Mouse (Mus musculus): ENCODE measurements around the gene Trmt2a. TPM values are rescaled to one million over a fixed set of nuclear protein-coding genes. Genes with fewer than 3 reads are reported as not detected.

The Trmt2a gene
- total RNA-seq (2014; fragmentation: Nextera tagmentation) = 72.5 and 76.6 TPM in 2 replicates
- total RNA-seq (2017) = 107 and 122 TPM in 2 replicates
- 86.8 and 91.4 TPM in 2 replicates for polyA plus RNA-seq (2012)

DNA sequence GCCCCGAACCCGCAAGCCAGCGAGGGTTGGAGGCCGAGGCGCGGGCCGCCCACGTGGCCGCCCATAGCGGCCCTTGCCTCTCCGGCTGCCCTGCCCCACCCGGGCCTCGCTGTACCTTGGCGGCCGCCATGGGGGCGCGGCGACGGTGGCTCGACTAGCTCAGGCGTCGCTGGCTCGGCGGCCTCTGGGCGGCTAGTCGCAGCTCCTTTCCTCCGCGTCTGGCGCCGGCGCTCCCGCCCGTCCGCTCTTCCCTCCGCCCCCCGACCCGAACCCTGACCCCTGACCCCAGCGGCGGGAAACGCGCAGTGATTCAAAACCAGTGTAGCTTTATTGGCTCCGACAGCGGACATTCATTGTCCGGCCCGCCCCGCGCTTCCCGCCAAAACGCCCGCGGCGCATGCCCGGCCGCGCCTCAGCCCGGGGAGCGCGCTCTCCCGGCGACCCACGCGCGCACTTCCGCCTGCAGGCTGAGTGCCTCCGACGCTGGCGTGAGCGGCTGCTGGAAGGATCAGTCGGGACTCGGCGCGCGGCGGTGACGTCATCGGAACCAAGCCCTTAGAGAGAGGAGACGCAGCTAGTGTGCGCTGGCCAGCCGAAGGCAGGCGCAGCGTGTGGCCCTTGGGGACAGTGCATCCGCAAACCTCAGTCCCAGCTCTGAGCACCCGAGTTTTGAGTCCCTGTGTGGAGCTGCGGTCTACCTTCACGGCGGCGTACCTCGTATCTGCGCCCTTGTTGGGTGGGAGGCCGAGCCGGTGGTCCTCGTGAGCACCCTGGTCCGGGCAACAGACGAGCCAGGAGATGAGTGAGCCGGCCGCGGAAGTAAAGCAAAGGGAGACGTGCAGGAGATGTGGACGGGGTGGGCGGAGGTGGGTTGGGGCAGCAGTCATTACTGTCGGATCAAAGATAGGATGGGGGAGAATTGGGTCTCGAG, at the start of gene Trmt2a, which contains the start of gene Ranbp1:
TSS of gene Trmt2a (plus strand) at position 247 of the 931 bp plus-strand sequence.
TSS of gene Ranbp1 (minus strand) at position 300 of the 931 bp plus-strand sequence.
- H3K36me3 ChIP-seq (replicated peaks) = peaks cover 81% of the 10 kb centered on the region
- peaks cover 70% of the 10 kb centered on the region for H3K4me1 ChIP-seq (ENCODE audit: insufficient read depth, low read depth, low read length)
- no peaks in the 10 kb centered on the region for H3K9me3 ChIP-seq (replicated peaks)
- DNase-seq (ENCODE audit: low spot score) (peak; percentile 93), ATAC-seq (ENCODE audit: extremely low read depth, insufficient number of reproducible peaks, low FRiP score, poor library complexity, severe bottlenecking) (peak; percentile 78)
- H3K27me3 ChIP-seq (ENCODE audit: insufficient read depth, low read length) = no peaks in the 10 kb centered on the region
- peak within 1 kb of the TSS; percentile 95 for H3K4me3 ChIP-seq (ENCODE audit: low read depth, low read length)
- TF ChIP-seq GATA2 (IDR thresholded peaks at IDR 0.05; ENCODE audit: borderline replicate concordance, low read depth, low read length) (no peak), TAL1 (conservative IDR thresholded peaks at IDR 0.05; ENCODE audit: low read depth, low read length) (no peak), POLR2AphosphoS5 (IDR thresholded peaks at IDR 0.05; ENCODE audit: insufficient replicate concordance, low read depth, low read length) (no peak), GATA1 (IDR thresholded peaks at IDR 0.05; ENCODE audit: borderline replicate concordance, low read length) (no peak), CTCF (IDR thresholded peaks at IDR 0.05; ENCODE audit: low read depth, low read length) (no peak)

DNA sequence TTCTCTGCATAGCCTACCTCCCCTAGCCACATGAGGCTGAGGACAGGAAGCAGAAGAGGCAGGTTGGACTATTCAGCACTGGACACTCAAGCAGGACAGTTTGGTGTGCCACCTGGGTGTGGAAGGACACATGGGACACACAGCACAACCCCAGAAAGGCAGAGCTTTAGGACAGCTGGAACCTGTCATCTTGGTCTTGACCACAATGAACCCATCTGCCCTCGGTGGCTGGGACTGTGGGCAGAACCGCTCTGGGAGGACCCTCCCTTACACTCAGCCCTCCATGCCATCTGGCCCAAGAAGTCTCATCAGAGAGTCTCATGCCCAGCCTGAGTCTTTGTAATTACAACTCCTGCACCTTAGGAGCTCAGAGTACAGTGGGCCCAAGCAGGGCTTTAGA, 48.4 kb upstream of the Trmt2a start:
- ATAC-seq (ENCODE audit: extremely low read depth, insufficient number of reproducible peaks, low FRiP score, poor library complexity, severe bottlenecking) = no peak
- no peaks in the 10 kb centered on the region for H3K9me3 ChIP-seq (replicated peaks)
- H3K36me3 ChIP-seq (replicated peaks) = no peaks in the 10 kb centered on the region
- DNase-seq (ENCODE audit: low spot score) = no peak
- H3K27me3 ChIP-seq (ENCODE audit: insufficient read depth, low read length) = peaks cover 44% of the 10 kb centered on the region
- no peaks in the 10 kb centered on the region for H3K4me1 ChIP-seq (ENCODE audit: insufficient read depth, low read depth, low read length)
- TF ChIP-seq POLR2AphosphoS5 (IDR thresholded peaks at IDR 0.05; ENCODE audit: insufficient replicate concordance, low read depth, low read length) (no peak), TAL1 (conservative IDR thresholded peaks at IDR 0.05; ENCODE audit: low read depth, low read length) (no peak), GATA2 (IDR thresholded peaks at IDR 0.05; ENCODE audit: borderline replicate concordance, low read depth, low read length) (no peak), GATA1 (IDR thresholded peaks at IDR 0.05; ENCODE audit: borderline replicate concordance, low read length) (no peak), CTCF (IDR thresholded peaks at IDR 0.05; ENCODE audit: low read depth, low read length) (no peak)
- H3K4me3 ChIP-seq (ENCODE audit: low read depth, low read length) = no peak overlapping the region

DNA sequence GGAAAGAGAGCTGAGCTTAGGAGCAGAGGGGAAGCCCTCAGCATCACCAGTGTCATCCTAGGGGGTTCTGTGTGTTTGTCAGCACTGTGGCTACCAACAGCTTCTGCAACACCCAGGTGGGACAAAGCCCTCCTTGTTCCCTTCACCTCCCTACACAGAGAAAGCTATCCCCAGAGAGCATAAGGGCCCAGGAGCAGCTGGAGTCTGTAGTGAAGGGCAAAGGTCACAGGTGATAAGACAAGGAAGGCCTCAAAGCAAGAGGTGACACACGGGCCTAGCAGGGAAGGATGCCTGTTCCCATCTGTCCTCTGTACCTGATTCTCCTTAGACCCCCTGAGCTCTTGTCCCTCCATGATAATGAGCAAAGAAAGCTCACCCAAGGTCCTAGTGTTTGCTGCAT, 46.9 kb upstream of the Trmt2a start:
- Histone ChIP-seq H3K4me1 (ENCODE audit: insufficient read depth, low read depth, low read length) (no peaks in the 10 kb centered on the region), H3K36me3 (replicated peaks) (no peaks in the 10 kb centered on the region), H3K4me3 (ENCODE audit: low read depth, low read length) (no peak overlapping the region), H3K9me3 (replicated peaks) (no peaks in the 10 kb centered on the region), H3K27me3 (ENCODE audit: insufficient read depth, low read length) (peaks cover 44% of the 10 kb centered on the region)
- DNase-seq (ENCODE audit: low spot score) (no peak), ATAC-seq (ENCODE audit: extremely low read depth, insufficient number of reproducible peaks, low FRiP score, poor library complexity, severe bottlenecking) (no peak)
- no peak for TF ChIP-seq TAL1 (conservative IDR thresholded peaks at IDR 0.05; ENCODE audit: low read depth, low read length)
- TF ChIP-seq POLR2AphosphoS5 (IDR thresholded peaks at IDR 0.05; ENCODE audit: insufficient replicate concordance, low read depth, low read length) = no peak
- no peak for TF ChIP-seq CTCF (IDR thresholded peaks at IDR 0.05; ENCODE audit: low read depth, low read length)
- no peak for TF ChIP-seq GATA1 (IDR thresholded peaks at IDR 0.05; ENCODE audit: borderline replicate concordance, low read length)
- no peak for TF ChIP-seq GATA2 (IDR thresholded peaks at IDR 0.05; ENCODE audit: borderline replicate concordance, low read depth, low read length)

DNA sequence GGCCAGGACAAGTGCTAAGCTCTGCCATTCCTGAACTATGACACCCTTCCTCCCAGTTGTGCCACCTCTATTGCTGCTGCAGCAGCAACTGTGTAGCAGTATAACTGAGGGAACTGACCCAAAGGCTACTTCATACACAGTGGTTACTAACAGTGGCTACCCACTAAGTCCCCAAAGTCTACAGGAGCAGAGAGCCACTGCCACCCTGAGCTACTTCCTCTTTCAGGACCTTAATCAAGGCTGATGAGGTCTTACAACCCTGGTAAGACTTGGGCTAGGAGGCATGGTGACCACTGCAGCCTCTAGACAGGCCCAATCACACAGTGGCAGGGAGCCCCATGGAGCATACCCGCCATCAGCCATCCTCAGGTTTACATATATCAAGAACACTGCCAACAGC, 46.4 kb upstream of the Trmt2a start:
- Histone ChIP-seq H3K27me3 (ENCODE audit: insufficient read depth, low read length) (peaks cover 45% of the 10 kb centered on the region), H3K36me3 (replicated peaks) (no peaks in the 10 kb centered on the region), H3K4me1 (ENCODE audit: insufficient read depth, low read depth, low read length) (no peaks in the 10 kb centered on the region), H3K9me3 (replicated peaks) (no peaks in the 10 kb centered on the region), H3K4me3 (ENCODE audit: low read depth, low read length) (no peak overlapping the region)
- TF ChIP-seq CTCF (IDR thresholded peaks at IDR 0.05; ENCODE audit: low read depth, low read length) = no peak
- no peak for TF ChIP-seq GATA2 (IDR thresholded peaks at IDR 0.05; ENCODE audit: borderline replicate concordance, low read depth, low read length)
- TF ChIP-seq TAL1 (conservative IDR thresholded peaks at IDR 0.05; ENCODE audit: low read depth, low read length) = no peak
- no peak for TF ChIP-seq POLR2AphosphoS5 (IDR thresholded peaks at IDR 0.05; ENCODE audit: insufficient replicate concordance, low read depth, low read length)
- no peak for TF ChIP-seq GATA1 (IDR thresholded peaks at IDR 0.05; ENCODE audit: borderline replicate concordance, low read length)
- DNase-seq (ENCODE audit: low spot score) (no peak), ATAC-seq (ENCODE audit: extremely low read depth, insufficient number of reproducible peaks, low FRiP score, poor library complexity, severe bottlenecking) (no peak)

DNA sequence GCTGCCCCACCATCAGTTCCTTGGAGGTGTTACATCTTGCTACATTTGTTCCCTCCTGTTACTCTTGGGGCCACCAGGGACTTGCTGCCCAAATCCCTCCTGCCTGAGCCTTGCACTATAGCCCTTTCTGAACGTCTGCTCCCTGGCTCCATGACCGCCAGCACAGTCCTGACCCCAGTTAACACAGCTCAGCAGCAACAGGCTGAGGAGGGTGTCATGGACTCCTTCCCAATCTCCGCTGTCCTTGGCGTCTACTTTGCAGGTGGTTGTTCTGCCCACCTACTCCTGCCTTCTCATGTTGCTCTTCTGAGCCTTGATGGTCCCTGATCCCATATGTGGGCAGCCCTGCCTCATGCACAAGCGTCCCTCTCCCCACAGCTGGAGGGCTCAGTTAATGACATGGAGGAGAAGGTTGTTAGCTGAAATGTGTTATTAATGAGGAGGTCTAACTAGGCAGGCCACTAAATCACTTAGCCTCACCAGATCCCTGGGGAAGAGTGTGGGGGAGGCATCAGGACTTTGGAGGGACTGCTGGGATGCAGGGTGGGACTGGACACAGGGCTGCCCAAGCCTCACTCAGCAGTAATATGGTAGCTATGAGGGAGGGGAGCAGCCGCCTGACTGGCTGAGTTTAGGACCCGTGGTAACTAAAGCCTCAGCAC, 44.9 kb upstream of the Trmt2a start:
- no peaks in the 10 kb centered on the region for H3K36me3 ChIP-seq (replicated peaks)
- H3K4me1 ChIP-seq (ENCODE audit: insufficient read depth, low read depth, low read length) = no peaks in the 10 kb centered on the region
- TF ChIP-seq GATA2 (IDR thresholded peaks at IDR 0.05; ENCODE audit: borderline replicate concordance, low read depth, low read length) = no peak
- TF ChIP-seq POLR2AphosphoS5 (IDR thresholded peaks at IDR 0.05; ENCODE audit: insufficient replicate concordance, low read depth, low read length) = no peak
- no peak for TF ChIP-seq GATA1 (IDR thresholded peaks at IDR 0.05; ENCODE audit: borderline replicate concordance, low read length)
- no peak for TF ChIP-seq TAL1 (conservative IDR thresholded peaks at IDR 0.05; ENCODE audit: low read depth, low read length)
- no peak for TF ChIP-seq CTCF (IDR thresholded peaks at IDR 0.05; ENCODE audit: low read depth, low read length)
- ATAC-seq (ENCODE audit: extremely low read depth, insufficient number of reproducible peaks, low FRiP score, poor library complexity, severe bottlenecking) (no peak), DNase-seq (ENCODE audit: low spot score) (no peak)
- H3K9me3 ChIP-seq (replicated peaks) = no peaks in the 10 kb centered on the region
- no peak overlapping the region for H3K4me3 ChIP-seq (ENCODE audit: low read depth, low read length)
- peaks cover 45% of the 10 kb centered on the region for H3K27me3 ChIP-seq (ENCODE audit: insufficient read depth, low read length)

All from G1E (cell line).